Comparison of ENCODE assay signal across 8 mouse cellular contexts in genomic region chr8:4275275-4276110, GRCm38 (mm10). TPM values are rescaled to one million over a fixed set of nuclear protein-coding genes. Genes with fewer than 3 reads are reported as not detected.
A peak's percentile ranks its signal among the peaks of the same experiment; 100 is the strongest.
DNase-seq lines count a peak whose midpoint lies in the region; ATAC-seq and TF ChIP-seq lines count a peak whose summit lies in the region.

Timm44 (minus strand) TSS chr8:4275913.

- H3K27me3 ChIP-seq in embryonic facial prominence, embryonic 14.5 days (replicated peaks; ENCODE audit: control insufficient read depth, insufficient read depth, low read length), result no peaks in the 10 kb centered on the region
- no peaks in the 10 kb centered on the region for H3K27me3 ChIP-seq in heart, adult 2 months (ENCODE audit: control insufficient read depth, insufficient read depth, low read length)
- H3K27me3 ChIP-seq in limb, embryonic 13.5 days, result no peaks in the 10 kb centered on the region
- no peaks in the 10 kb centered on the region for H3K27me3 ChIP-seq in midbrain, embryonic 16.5 days (ENCODE audit: control insufficient read depth, insufficient read depth, low read depth, low read length)

- intact Hi-C loops in heart, adult 2 months (cut with DNase I), result loop anchor here (1.0 to 2.0 kb wide), 3 partner anchors 16 to 49 kb away; partner anchors contain the start of genes Ccl25, Ctxn1, Elavl1 and Gm49320

- peak within 1 kb of the TSS; percentile 85 for H3K27ac ChIP-seq in embryonic facial prominence, embryonic 14.5 days (replicated peaks; ENCODE audit: low read depth, low read length)
- H3K27ac ChIP-seq in heart, adult 2 months, result peak within 1 kb of the TSS; percentile 79
- peak within 1 kb of the TSS; percentile 55; the same call in 1 of the 2 replicates for H3K27ac ChIP-seq in limb, embryonic 13.5 days
- peak within 1 kb of the TSS; percentile 81 for H3K27ac ChIP-seq in midbrain, embryonic 16.5 days (ENCODE audit: low read length)

- H3K4me3 ChIP-seq in embryonic facial prominence, embryonic 14.5 days (ENCODE audit: low read depth, low read length), result peak within 1 kb of the TSS; percentile 79
- peak within 1 kb of the TSS; percentile 86 for H3K4me3 ChIP-seq in heart, adult 2 months
- H3K4me3 ChIP-seq in limb, embryonic 13.5 days, result peak within 1 kb of the TSS; percentile 68
- peak within 1 kb of the TSS; percentile 66 for H3K4me3 ChIP-seq in midbrain, embryonic 16.5 days (ENCODE audit: low read depth, low read length)

- WGBS in embryonic facial prominence, embryonic 14.5 days, result 2% methylated on average over 39 of the region's 39 CpGs
- WGBS in heart, adult 2 months, result under 1% methylated on average over 39 of the region's 39 CpGs
- WGBS in limb, embryonic 13.5 days, result under 1% methylated on average over 39 of the region's 39 CpGs
- WGBS in midbrain, embryonic 16.5 days, result under 1% methylated on average over 38 of the region's 39 CpGs

- peak within 1 kb of the TSS; percentile 76 for H3K4me2 ChIP-seq in embryonic facial prominence, embryonic 14.5 days (ENCODE audit: low read depth, low read length)
- H3K4me2 ChIP-seq in limb, embryonic 13.5 days (replicated peaks), result peak within 1 kb of the TSS; percentile 79
- H3K4me2 ChIP-seq in midbrain, embryonic 16.5 days (ENCODE audit: low read length), result peak within 1 kb of the TSS; percentile 67

- no peak for TF ChIP-seq CTCF in heart, adult 2 months (IDR thresholded peaks at IDR 0.05)

- TF ChIP-seq EP300 in heart, adult 2 months (IDR thresholded peaks at IDR 0.05; ENCODE audit: insufficient read depth, low read depth, low read length), result peak; percentile 82

- H3K4me1 ChIP-seq in embryonic facial prominence, embryonic 14.5 days (ENCODE audit: control insufficient read depth, insufficient read depth, low read length), result peaks cover 5% of the 10 kb centered on the region; the same call in 1 of the 2 replicates
- H3K4me1 ChIP-seq in heart, adult 2 months (ENCODE audit: control insufficient read depth, insufficient read depth, low read length), result no peaks in the 10 kb centered on the region; the same call in 1 of the 2 replicates
- peaks cover 9% of the 10 kb centered on the region for H3K4me1 ChIP-seq in limb, embryonic 13.5 days
- peaks cover 11% of the 10 kb centered on the region for H3K4me1 ChIP-seq in midbrain, embryonic 16.5 days (ENCODE audit: control insufficient read depth, insufficient read depth, low read length)

- DNase-seq in 3T3-L1 (ENCODE audit: low read depth, low spot score), result peak; percentile 98
- DNase-seq in adrenal gland, postnatal 4 days (ENCODE audit: low spot score in 2 of 2), result peak; percentile 81 to 90
- DNase-seq in embryonic facial prominence, embryonic 14.5 days (ENCODE audit: low spot score), result peak; percentile 98
- DNase-seq in heart, adult 2 months, result peak; percentile 95
- peak; percentile 94 to 96 for DNase-seq in kidney, adult 8-10 months
- peak; percentile 82 to 97 for DNase-seq in spleen, postnatal 10 days (ENCODE audit: low spot score in 2 of 2)

- TF ChIP-seq POLR2A in heart, adult 2 months (IDR thresholded peaks at IDR 0.05; ENCODE audit: insufficient read depth, low read depth, low read length), result peak; percentile 86

- H3K9ac ChIP-seq in embryonic facial prominence, embryonic 14.5 days (ENCODE audit: low read depth, low read length), result peak within 1 kb of the TSS; percentile 85
- peak within 1 kb of the TSS; percentile 86 for H3K9ac ChIP-seq in heart, adult 2 months (ENCODE audit: low read depth, low read length)
- H3K9ac ChIP-seq in limb, embryonic 13.5 days, result peak within 1 kb of the TSS; percentile 82
- H3K9ac ChIP-seq in midbrain, embryonic 16.5 days (ENCODE audit: low read depth, low read length), result peak within 1 kb of the TSS; percentile 74

- peaks cover 2% of the 10 kb centered on the region for H3K79me2 ChIP-seq in heart, adult 2 months (replicated peaks; ENCODE audit: control insufficient read depth, insufficient read depth, low read length)

- H3K9me3 ChIP-seq in embryonic facial prominence, embryonic 14.5 days (ENCODE audit: control insufficient read depth, low read length), result no peaks in the 10 kb centered on the region
- H3K9me3 ChIP-seq in limb, embryonic 13.5 days, result no peaks in the 10 kb centered on the region
- no peaks in the 10 kb centered on the region for H3K9me3 ChIP-seq in midbrain, embryonic 16.5 days (replicated peaks; ENCODE audit: control insufficient read depth, low read length, poor library complexity, severe bottlenecking)

- ATAC-seq in embryonic facial prominence, embryonic 14.5 days (ENCODE audit: low read depth), result peak; percentile 98
- peak; percentile 97 for ATAC-seq in limb, embryonic 13.5 days (ENCODE audit: low FRiP score, low read depth)
- ATAC-seq in midbrain, embryonic 16.5 days, result peak; percentile 97

- peaks cover 27% of the 10 kb centered on the region for H3K36me3 ChIP-seq in embryonic facial prominence, embryonic 14.5 days (ENCODE audit: control insufficient read depth, insufficient read depth, low read length)
- H3K36me3 ChIP-seq in heart, adult 2 months (ENCODE audit: control insufficient read depth, insufficient read depth, low read length), result peaks cover 9% of the 10 kb centered on the region
- peaks cover 34% of the 10 kb centered on the region for H3K36me3 ChIP-seq in limb, embryonic 13.5 days
- H3K36me3 ChIP-seq in midbrain, embryonic 16.5 days (ENCODE audit: control insufficient read depth, insufficient read depth, low read length), result peaks cover 16% of the 10 kb centered on the region

RNA-seq across cellular contexts. Expression of gene Timm44, which starts in this region (rescaled TPM):
- 100 to 1,000 TPM; 128 to 140 TPM for total RNA-seq in adrenal gland, postnatal 4 days (2021)
- 65.4 and 71.9 TPM in 2 replicates for polyA plus RNA-seq in embryonic facial prominence, embryonic 14.5 days (2014; fragmentation: Nextera tagmentation; extraction: Ambion mirVana)
- 100 to 1,000 TPM in 1 of 2 experiments, 10 to 100 TPM in 1; 92.4 to 105 TPM for total RNA-seq in heart, adult 2 months (2021)
- polyA plus RNA-seq in heart, adult 2 months (2012; rRNA removed), result 92.8 and 117 TPM in 2 replicates
- polyA plus RNA-seq in limb, embryonic 13.5 days (2015; fragmentation: Nextera tagmentation; extraction: Ambion mirVana), result 62.9 and 63.0 TPM in 2 replicates
- polyA plus RNA-seq in midbrain, embryonic 16.5 days (2015; fragmentation: Nextera tagmentation; extraction: Ambion mirVana), result 45.3 and 48.1 TPM in 2 replicates

Comparison
In these comparisons a context has a peak if more than half of its experiments do, and no peak if none do; other contexts are left out.
1. Peak in every context shown above with its lines: DNase-seq, ATAC-seq, H3K4me3 ChIP-seq and H3K27ac ChIP-seq.